Mouse (Mus musculus) midbrain, embryonic 15.5 days (tissue): ENCODE measurements around the gene Xcl1. TPM values are rescaled to one million over a fixed set of nuclear protein-coding genes. Genes with fewer than 3 reads are reported as not detected.
A peak's percentile ranks its signal among the peaks of the same experiment; 100 is the strongest.

ENCODE experiments used
- ATAC-seq: fragments of 200-750 bp; cut with Nextera tagmentation; replicated peaks from 2 replicates; pipeline ENCODE4 v1.8.0; 2017; ENCODE audit warnings: moderate TSS enrichment
- H3K27ac ChIP-seq: fragments of 300-500 bp; sonication (generic); 2 replicates; pipeline ENCODE4 v1.5.1; 2015; ENCODE audit warnings: mild to moderate bottlenecking, inconsistent platforms
- H3K27me3 ChIP-seq: fragments of 300-500 bp; sonication (generic); replicated peaks from 2 replicates; pipeline ENCODE4 v1.6.1; 2015; ENCODE audit warnings: inconsistent platforms
- H3K36me3 ChIP-seq: fragments of 300-500 bp; sonication (generic); replicated peaks from 2 replicates; pipeline ENCODE4 v1.6.1; 2015; ENCODE audit warnings: inconsistent platforms
- H3K4me1 ChIP-seq: fragments of 300-500 bp; sonication (generic); 2 replicates; pipeline ENCODE4 v1.6.1; 2015; ENCODE audit warnings: inconsistent platforms
- H3K4me2 ChIP-seq: fragments of 300-500 bp; sonication (generic); 2 replicates; pipeline ENCODE4 v1.6.1; 2015; ENCODE audit warnings: inconsistent platforms, mild to moderate bottlenecking, moderate library complexity
- H3K4me3 ChIP-seq: fragments of 300-500 bp; sonication (generic); 2 replicates; pipeline ENCODE4 v1.5.1; 2015; ENCODE audit warnings: mild to moderate bottlenecking, inconsistent platforms
- H3K9ac ChIP-seq: fragments of 300-500 bp; sonication (generic); 2 replicates; pipeline ENCODE4 v1.6.1; 2015; ENCODE audit warnings: mild to moderate bottlenecking, inconsistent platforms
- H3K9me3 ChIP-seq: fragments of 300-500 bp; sonication (generic); 2 replicates; pipeline ENCODE4 v1.6.1; 2016; ENCODE audit warnings: inconsistent platforms
- WGBS: fragments of 180-500 bp; shearing (Covaris S2); methylation state at CpG from one replicate; pipeline ENCODE4 v1.1.7; 2015; ENCODE audit warnings: mixed read lengths; 5-methylcytosine and 5-hydroxymethylcytosine counted together
- polyA plus RNA-seq: library from polyadenylated mRNA; unstranded; fragments of >200 nt; fragmentation: Nextera tagmentation; extraction: Ambion mirVana; gene quantifications from 2 replicates; pipeline ENCODE4 v1.2.1, GENCODE M21; 2015

Gene Xcl1
- polyA plus RNA-seq, 1 experiment from 2014 or later, result not detected

- Histone ChIP-seq H3K27me3 (no peaks in the 10 kb centered on the region), H3K4me3 (no peak overlapping the region), H3K36me3 (no peaks in the 10 kb centered on the region), H3K9me3 (no peaks in the 10 kb centered on the region), H3K27ac (no peak overlapping the region), H3K9ac (no peak overlapping the region), H3K4me2 (no peak overlapping the region), H3K4me1 (no peaks in the 10 kb centered on the region)
- ATAC-seq, result no peak
- WGBS, result 89% methylated on average over 3 of the region's 3 CpGs
These were observed 21.5 kb upstream of the Xcl1 start for GRCm38 (mm10) chr1:164956725-164957399.

DNA sequence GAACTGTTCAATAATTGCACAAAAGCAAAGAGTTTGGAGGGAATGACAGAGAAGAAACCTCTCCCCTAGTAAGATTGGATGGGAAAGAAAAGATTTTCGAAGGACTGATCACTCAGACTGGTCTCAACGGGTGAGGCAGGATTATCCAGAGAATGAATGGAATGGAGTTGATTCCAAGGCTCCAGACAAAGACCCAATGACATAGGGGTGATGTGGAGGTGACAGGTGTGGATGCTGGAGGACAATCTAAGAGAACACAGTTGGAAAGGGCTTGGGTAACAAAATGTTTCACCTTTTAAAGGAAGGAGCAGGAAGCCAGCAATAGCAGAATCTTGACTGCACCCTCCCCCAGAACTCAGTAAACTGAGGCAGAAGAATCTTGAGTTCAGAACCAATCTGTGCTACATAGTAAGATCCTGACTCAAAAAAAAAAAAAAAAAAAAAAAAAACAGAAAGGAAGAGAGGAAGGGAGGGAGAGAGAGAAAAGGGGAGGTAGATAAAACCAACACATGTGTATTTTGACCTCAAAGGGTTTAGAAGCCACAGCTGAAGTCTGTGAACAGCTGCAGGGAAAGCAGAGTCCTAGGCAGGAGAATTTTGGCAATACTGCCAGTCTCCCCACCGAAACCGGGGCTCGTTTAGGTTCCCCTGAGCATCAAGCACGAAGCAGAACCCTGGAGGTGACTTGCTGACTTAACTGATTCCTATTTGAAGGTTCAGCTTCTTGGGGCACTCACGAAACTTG is 20.3 kb upstream of the Xcl1 start:
- H3K4me3 ChIP-seq, result no peak overlapping the region
- WGBS, result 65% methylated on average over 7 of the region's 7 CpGs
- no peak overlapping the region for H3K4me2 ChIP-seq
- no peaks in the 10 kb centered on the region for H3K27me3 ChIP-seq
- H3K9ac ChIP-seq, result no peak overlapping the region
- no peaks in the 10 kb centered on the region for H3K4me1 ChIP-seq
- no peaks in the 10 kb centered on the region for H3K9me3 ChIP-seq
- H3K27ac ChIP-seq, result no peak overlapping the region
- ATAC-seq, result no peak
- H3K36me3 ChIP-seq, result no peaks in the 10 kb centered on the region

GRCm38 (mm10) chr1:164953574-164953973 is 18.2 kb upstream of the Xcl1 start:
- Histone ChIP-seq H3K4me3 (no peak overlapping the region), H3K9me3 (no peaks in the 10 kb centered on the region), H3K4me1 (no peaks in the 10 kb centered on the region), H3K27me3 (no peaks in the 10 kb centered on the region), H3K4me2 (no peak overlapping the region), H3K9ac (no peak overlapping the region), H3K27ac (no peak overlapping the region), H3K36me3 (no peaks in the 10 kb centered on the region)
- WGBS, result 91% methylated on average over 6 of the region's 6 CpGs
- no peak for ATAC-seq

DNA sequence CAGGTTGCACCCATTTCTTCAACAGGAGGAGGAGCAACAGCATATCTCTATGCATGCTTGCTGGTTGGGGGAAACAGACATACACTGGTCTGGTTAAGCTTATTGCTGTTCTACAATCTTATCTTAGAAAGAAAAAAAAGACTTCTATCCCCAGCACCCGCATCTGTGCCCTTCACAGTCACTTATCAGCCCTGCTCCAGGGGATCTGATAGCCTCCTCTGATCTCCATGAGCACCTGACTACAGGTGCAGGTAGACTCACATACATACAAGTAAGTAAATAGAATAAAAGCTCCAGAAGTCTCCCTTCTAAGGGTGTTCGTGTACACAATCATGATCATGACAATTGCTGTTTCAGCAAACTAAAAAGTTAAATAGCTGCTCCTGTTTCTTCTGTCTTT is 733 bp upstream of the Xcl1 start:
- ATAC-seq, result no peak
- WGBS, result 81% methylated on average over 2 of the region's 2 CpGs

GRCm38 (mm10) chr1:164933441-164934188 is 1.7 kb downstream of the Xcl1 start:
- no peaks in the 10 kb centered on the region for H3K4me1 ChIP-seq
- 90% methylated on average over 10 of the region's 10 CpGs for WGBS
- H3K9me3 ChIP-seq, result no peaks in the 10 kb centered on the region
- H3K27ac ChIP-seq, result no peak overlapping the region
- no peak overlapping the region for H3K4me2 ChIP-seq
- H3K4me3 ChIP-seq, result no peak overlapping the region
- no peaks in the 10 kb centered on the region for H3K27me3 ChIP-seq
- H3K36me3 ChIP-seq, result no peaks in the 10 kb centered on the region
- ATAC-seq, result no peak
- no peak overlapping the region for H3K9ac ChIP-seq

More for the DNA sequence above, 733 bp upstream of the Xcl1 start:
- H3K9me3 ChIP-seq, result no peaks in the 10 kb centered on the region
- no peaks in the 10 kb centered on the region for H3K36me3 ChIP-seq
- no peak overlapping the region for H3K27ac ChIP-seq
- H3K4me2 ChIP-seq, result no peak overlapping the region
- H3K27me3 ChIP-seq, result no peaks in the 10 kb centered on the region
- no peaks in the 10 kb centered on the region for H3K4me1 ChIP-seq
- no peak overlapping the region for H3K4me3 ChIP-seq
- H3K9ac ChIP-seq, result no peak overlapping the region

GRCm38 (mm10) chr1:164931135-164931534 is 4.2 kb downstream of the Xcl1 start:
- H3K27ac ChIP-seq, result no peak overlapping the region

GRCm38 (mm10) chr1:164930006-164930405 is 5.3 kb downstream of the Xcl1 start:
- Histone ChIP-seq H3K9me3 (no peaks in the 10 kb centered on the region), H3K9ac (no peak overlapping the region), H3K27ac (no peak overlapping the region), H3K4me2 (no peak overlapping the region), H3K36me3 (no peaks in the 10 kb centered on the region), H3K4me3 (no peak overlapping the region), H3K27me3 (no peaks in the 10 kb centered on the region), H3K4me1 (no peaks in the 10 kb centered on the region)
- ATAC-seq, result no peak
- 75% methylated on average over 3 of the region's 3 CpGs for WGBS

More at GRCm38 (mm10) chr1:164931135-164931534, 4.2 kb downstream of the Xcl1 start:
- Histone ChIP-seq H3K27me3 (no peaks in the 10 kb centered on the region), H3K9me3 (no peaks in the 10 kb centered on the region), H3K4me1 (no peaks in the 10 kb centered on the region), H3K4me2 (no peak overlapping the region), H3K4me3 (no peak overlapping the region), H3K9ac (no peak overlapping the region), H3K36me3 (no peaks in the 10 kb centered on the region)
- no peak for ATAC-seq
- WGBS, result 93% methylated on average over 7 of the region's 7 CpGs

- H3K4me2 ChIP-seq, result no peak overlapping the region
- no peak overlapping the region for H3K27ac ChIP-seq
- no peaks in the 10 kb centered on the region for H3K9me3 ChIP-seq
- no peak overlapping the region for H3K9ac ChIP-seq
- no peaks in the 10 kb centered on the region for H3K36me3 ChIP-seq
- no peaks in the 10 kb centered on the region for H3K27me3 ChIP-seq
- no peak overlapping the region for H3K4me3 ChIP-seq
- H3K4me1 ChIP-seq, result no peaks in the 10 kb centered on the region
- no peak for ATAC-seq
- WGBS, result 50% methylated on average over 3 of the region's 3 CpGs
These were observed 8.7 kb downstream of the Xcl1 start for GRCm38 (mm10) chr1:164926534-164927160.

GRCm38 (mm10) chr1:164905047-164905446 is 30.3 kb downstream of the Xcl1 start:
- 57% methylated on average over 4 of the region's 4 CpGs for WGBS
- no peak overlapping the region for H3K4me2 ChIP-seq
- no peak overlapping the region for H3K4me3 ChIP-seq
- no peak overlapping the region for H3K9ac ChIP-seq
- H3K9me3 ChIP-seq, result no peaks in the 10 kb centered on the region
- H3K27me3 ChIP-seq, result no peaks in the 10 kb centered on the region
- no peaks in the 10 kb centered on the region for H3K4me1 ChIP-seq
- no peak overlapping the region for H3K27ac ChIP-seq
- no peak; the same call in 1 of the 2 replicates for ATAC-seq
- no peaks in the 10 kb centered on the region for H3K36me3 ChIP-seq

DNA sequence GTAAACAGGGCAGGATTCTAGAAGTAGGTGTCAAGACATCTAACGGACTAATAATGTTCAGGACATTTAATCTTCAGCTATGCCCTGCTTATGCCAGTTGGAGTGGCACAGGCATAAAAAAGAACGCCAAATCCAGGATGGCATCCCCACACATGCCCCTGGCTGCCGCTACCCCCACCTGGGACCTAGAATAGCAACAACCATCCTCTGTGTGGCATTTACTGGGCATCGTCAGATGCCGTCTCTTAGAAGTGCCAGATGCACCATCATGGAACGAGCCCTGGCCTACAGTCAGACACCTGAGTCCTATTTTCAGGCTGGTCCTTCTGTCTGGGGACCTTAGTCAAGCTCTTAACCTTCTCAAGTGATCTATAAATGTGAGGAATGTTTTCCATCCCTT is 34.6 kb downstream of the Xcl1 start:
- H3K27me3 ChIP-seq, result no peaks in the 10 kb centered on the region
- peaks cover 27% of the 10 kb centered on the region for H3K4me1 ChIP-seq
- H3K4me3 ChIP-seq, result no peak overlapping the region
- no peak overlapping the region for H3K27ac ChIP-seq
- H3K36me3 ChIP-seq, result no peaks in the 10 kb centered on the region
- no peak for ATAC-seq
- no peak overlapping the region for H3K4me2 ChIP-seq
- WGBS, result 89% methylated on average over 6 of the region's 6 CpGs
- no peaks in the 10 kb centered on the region for H3K9me3 ChIP-seq
- H3K9ac ChIP-seq, result no peak overlapping the region

- no peak overlapping the region for H3K4me3 ChIP-seq
- no peak for ATAC-seq
- WGBS, result 91% methylated on average over 2 of the region's 2 CpGs
These were observed 35.1 kb downstream of the Xcl1 start for GRCm38 (mm10) chr1:164900226-164900625.

DNA sequence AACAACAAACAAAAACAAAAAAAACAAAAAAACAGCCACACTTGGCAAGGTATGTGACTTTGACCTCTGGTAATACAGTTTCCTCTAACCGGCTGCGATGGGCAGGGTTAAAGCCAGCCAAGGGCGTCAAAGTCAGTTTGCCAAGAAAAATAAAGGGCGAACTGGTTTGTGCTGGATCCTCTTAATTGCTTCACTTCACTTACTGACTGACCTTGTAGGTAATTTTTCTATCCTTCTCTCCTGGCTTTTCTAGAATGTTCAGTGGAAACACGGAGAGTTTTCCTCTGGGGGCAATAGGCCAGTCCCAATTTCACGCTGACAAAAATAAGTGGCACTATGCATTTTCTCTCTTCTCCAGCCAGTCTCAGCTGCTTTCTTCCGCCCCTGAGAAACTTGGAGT is 35.8 kb downstream of the Xcl1 start:
- peak overlapping the region; percentile 95 for H3K27ac ChIP-seq
- WGBS, result 25% methylated on average over 7 of the region's 7 CpGs

More at GRCm38 (mm10) chr1:164900226-164900625, 35.1 kb downstream of the Xcl1 start:
- H3K27ac ChIP-seq, result no peak overlapping the region
- H3K4me1 ChIP-seq, result peaks cover 27% of the 10 kb centered on the region
- no peak overlapping the region for H3K9ac ChIP-seq
- H3K4me2 ChIP-seq, result no peak overlapping the region
- no peaks in the 10 kb centered on the region for H3K36me3 ChIP-seq
- no peaks in the 10 kb centered on the region for H3K27me3 ChIP-seq
- H3K9me3 ChIP-seq, result no peaks in the 10 kb centered on the region

More for the DNA sequence above, 35.8 kb downstream of the Xcl1 start:
- no peaks in the 10 kb centered on the region for H3K9me3 ChIP-seq
- peak overlapping the region; percentile 80 for H3K9ac ChIP-seq
- no peaks in the 10 kb centered on the region for H3K27me3 ChIP-seq
- H3K36me3 ChIP-seq, result no peaks in the 10 kb centered on the region
- H3K4me2 ChIP-seq, result peak overlapping the region; percentile 61
- H3K4me3 ChIP-seq, result peak overlapping the region; percentile 58
- peak; percentile 9; the same call in 1 of the 2 replicates for ATAC-seq
- H3K4me1 ChIP-seq, result peaks cover 27% of the 10 kb centered on the region
